Mouse (Mus musculus): ENCODE measurements at regions not wholly inside any gene's neighbourhood (a gene's known extent, or its start where the extent isn't known, plus 50 kb on each side); places are given as distances from the start of the nearest gene placed in this dataset.

- ATAC-seq: no peak
- Histone ChIP-seq H3K4me3 (ENCODE audit: low read length) (no peak overlapping the region), H3K9ac (ENCODE audit: low read depth, low read length) (no peak overlapping the region), H3K27ac (ENCODE audit: low read depth, low read length) (no peak overlapping the region), H3K4me2 (ENCODE audit: low read length) (no peak overlapping the region), H3K4me1 (ENCODE audit: control insufficient read depth, insufficient read depth, low read depth, low read length) (no peaks in the 10 kb centered on the region), H3K36me3 (ENCODE audit: control insufficient read depth, insufficient read depth, low read length) (no peaks in the 10 kb centered on the region), H3K9me3 (ENCODE audit: control insufficient read depth, low read length) (no peaks in the 10 kb centered on the region), H3K27me3 (replicated peaks; ENCODE audit: control insufficient read depth, insufficient read depth, low read length) (no peaks in the 10 kb centered on the region)
- WGBS: 78% methylated on average over 9 of the region's 9 CpGs
Measured at GRCm38 (mm10) chr14:98722481-98722880, 271.6 kb downstream of the Rpl36a-ps1 start.

- no peaks in the 10 kb centered on the region for H3K9me3 ChIP-seq (ENCODE audit: control insufficient read depth, low read length)
- H3K9ac ChIP-seq (ENCODE audit: low read depth, low read length): no peak overlapping the region
- no peak for ATAC-seq
- no peaks in the 10 kb centered on the region for H3K4me1 ChIP-seq (ENCODE audit: control insufficient read depth, insufficient read depth, low read depth, low read length)
- no peak overlapping the region for H3K4me3 ChIP-seq (ENCODE audit: low read length)
- no peak overlapping the region for H3K4me2 ChIP-seq (ENCODE audit: low read length)
- H3K36me3 ChIP-seq (ENCODE audit: control insufficient read depth, insufficient read depth, low read length): no peaks in the 10 kb centered on the region
- no peaks in the 10 kb centered on the region for H3K27me3 ChIP-seq (replicated peaks; ENCODE audit: control insufficient read depth, insufficient read depth, low read length)
- WGBS: 92% methylated on average over 2 of the region's 2 CpGs
- H3K27ac ChIP-seq (ENCODE audit: low read depth, low read length): no peak overlapping the region
Measured at GRCm38 (mm10) chr14:98721033-98721432, 273.1 kb downstream of the Rpl36a-ps1 start.

- 21% methylated on average over 2 of the region's 2 CpGs for WGBS
- Histone ChIP-seq H3K9me3 (ENCODE audit: control insufficient read depth, low read length) (no peaks in the 10 kb centered on the region), H3K36me3 (ENCODE audit: control insufficient read depth, insufficient read depth, low read length) (no peaks in the 10 kb centered on the region), H3K4me3 (ENCODE audit: low read length) (no peak overlapping the region), H3K9ac (ENCODE audit: low read depth, low read length) (no peak overlapping the region), H3K4me2 (ENCODE audit: low read length) (no peak overlapping the region), H3K27me3 (replicated peaks; ENCODE audit: control insufficient read depth, insufficient read depth, low read length) (no peaks in the 10 kb centered on the region), H3K27ac (ENCODE audit: low read depth, low read length) (no peak overlapping the region), H3K4me1 (ENCODE audit: control insufficient read depth, insufficient read depth, low read depth, low read length) (no peaks in the 10 kb centered on the region)
- ATAC-seq: no peak
Measured at GRCm38 (mm10) chr14:98708045-98708444, 286.1 kb downstream of the Rpl36a-ps1 start.

GRCm38 (mm10) chr14:98707574-98707973 is 286.5 kb downstream of the Rpl36a-ps1 start:
- no peaks in the 10 kb centered on the region for H3K36me3 ChIP-seq (ENCODE audit: control insufficient read depth, insufficient read depth, low read length)
- H3K27me3 ChIP-seq (replicated peaks; ENCODE audit: control insufficient read depth, insufficient read depth, low read length): no peaks in the 10 kb centered on the region
- no peak for ATAC-seq
- H3K9me3 ChIP-seq (ENCODE audit: control insufficient read depth, low read length): no peaks in the 10 kb centered on the region
- no peak overlapping the region for H3K9ac ChIP-seq (ENCODE audit: low read depth, low read length)
- no peak overlapping the region for H3K27ac ChIP-seq (ENCODE audit: low read depth, low read length)
- 62% methylated on average over 4 of the region's 4 CpGs for WGBS
- H3K4me1 ChIP-seq (ENCODE audit: control insufficient read depth, insufficient read depth, low read depth, low read length): no peaks in the 10 kb centered on the region
- no peak overlapping the region for H3K4me3 ChIP-seq (ENCODE audit: low read length)
- H3K4me2 ChIP-seq (ENCODE audit: low read length): no peak overlapping the region

- 84% methylated on average over 6 of the region's 6 CpGs for WGBS
- ATAC-seq: no peak
- H3K4me3 ChIP-seq (ENCODE audit: low read length): no peak overlapping the region
- no peak overlapping the region for H3K4me2 ChIP-seq (ENCODE audit: low read length)
- H3K4me1 ChIP-seq (ENCODE audit: control insufficient read depth, insufficient read depth, low read depth, low read length): no peaks in the 10 kb centered on the region
- no peak overlapping the region for H3K27ac ChIP-seq (ENCODE audit: low read depth, low read length)
- no peaks in the 10 kb centered on the region for H3K9me3 ChIP-seq (ENCODE audit: control insufficient read depth, low read length)
- no peaks in the 10 kb centered on the region for H3K27me3 ChIP-seq (replicated peaks; ENCODE audit: control insufficient read depth, insufficient read depth, low read length)
- no peaks in the 10 kb centered on the region for H3K36me3 ChIP-seq (ENCODE audit: control insufficient read depth, insufficient read depth, low read length)
- no peak overlapping the region for H3K9ac ChIP-seq (ENCODE audit: low read depth, low read length)
Measured at GRCm38 (mm10) chr14:98703289-98703688, 290.8 kb downstream of the Rpl36a-ps1 start.

GRCm38 (mm10) chr14:98656533-98656932 is 337.6 kb downstream of the Rpl36a-ps1 start:
- no peaks in the 10 kb centered on the region for H3K27me3 ChIP-seq (replicated peaks; ENCODE audit: control insufficient read depth, insufficient read depth, low read length)
- ATAC-seq: no peak
- H3K4me3 ChIP-seq (ENCODE audit: low read length): no peak overlapping the region
- H3K4me1 ChIP-seq (ENCODE audit: control insufficient read depth, insufficient read depth, low read depth, low read length): no peaks in the 10 kb centered on the region
- H3K9ac ChIP-seq (ENCODE audit: low read depth, low read length): no peak overlapping the region
- H3K4me2 ChIP-seq (ENCODE audit: low read length): no peak overlapping the region
- WGBS: 64% methylated on average over 4 of the region's 4 CpGs
- no peak overlapping the region for H3K27ac ChIP-seq (ENCODE audit: low read depth, low read length)
- H3K36me3 ChIP-seq (ENCODE audit: control insufficient read depth, insufficient read depth, low read length): no peaks in the 10 kb centered on the region
- H3K9me3 ChIP-seq (ENCODE audit: control insufficient read depth, low read length): peaks cover 3% of the 10 kb centered on the region; the same call in 1 of the 2 replicates

GRCm38 (mm10) chr14:98654191-98654809 is 339.8 kb downstream of the Rpl36a-ps1 start:
- H3K4me1 ChIP-seq (ENCODE audit: control insufficient read depth, insufficient read depth, low read depth, low read length): no peaks in the 10 kb centered on the region
- no peak overlapping the region for H3K9ac ChIP-seq (ENCODE audit: low read depth, low read length)
- H3K4me3 ChIP-seq (ENCODE audit: low read length): no peak overlapping the region
- no peaks in the 10 kb centered on the region for H3K27me3 ChIP-seq (replicated peaks; ENCODE audit: control insufficient read depth, insufficient read depth, low read length)
- no peaks in the 10 kb centered on the region for H3K36me3 ChIP-seq (ENCODE audit: control insufficient read depth, insufficient read depth, low read length)
- no peak overlapping the region for H3K27ac ChIP-seq (ENCODE audit: low read depth, low read length)
- ATAC-seq: no peak
- WGBS: 77% methylated on average over 6 of the region's 6 CpGs
- H3K4me2 ChIP-seq (ENCODE audit: low read length): no peak overlapping the region
- 0 out of 2 replicates have a peak, but pooled peaks cover 3% of the 10 kb centered on the region for H3K9me3 ChIP-seq (ENCODE audit: control insufficient read depth, low read length)

GRCm38 (mm10) chr14:98651221-98651620 is 342.9 kb downstream of the Rpl36a-ps1 start:
- no peak overlapping the region for H3K4me3 ChIP-seq (ENCODE audit: low read length)
- 0 out of 2 replicates have a peak, but pooled peaks have one; percentile 34 for ATAC-seq
- H3K36me3 ChIP-seq (ENCODE audit: control insufficient read depth, insufficient read depth, low read length): no peaks in the 10 kb centered on the region
- H3K27ac ChIP-seq (ENCODE audit: low read depth, low read length): no peak overlapping the region
- no peak overlapping the region for H3K4me2 ChIP-seq (ENCODE audit: low read length)
- 69% methylated on average over 6 of the region's 6 CpGs for WGBS
- H3K9me3 ChIP-seq (ENCODE audit: control insufficient read depth, low read length): no peaks in the 10 kb centered on the region
- H3K4me1 ChIP-seq (ENCODE audit: control insufficient read depth, insufficient read depth, low read depth, low read length): no peaks in the 10 kb centered on the region
- no peak overlapping the region for H3K9ac ChIP-seq (ENCODE audit: low read depth, low read length)
- H3K27me3 ChIP-seq (replicated peaks; ENCODE audit: control insufficient read depth, insufficient read depth, low read length): no peaks in the 10 kb centered on the region

- Histone ChIP-seq H3K9me3 (ENCODE audit: control insufficient read depth, low read length) (no peaks in the 10 kb centered on the region), H3K4me2 (ENCODE audit: low read length) (no peak overlapping the region), H3K4me1 (ENCODE audit: control insufficient read depth, insufficient read depth, low read depth, low read length) (no peaks in the 10 kb centered on the region), H3K27me3 (replicated peaks; ENCODE audit: control insufficient read depth, insufficient read depth, low read length) (no peaks in the 10 kb centered on the region), H3K4me3 (ENCODE audit: low read length) (no peak overlapping the region), H3K36me3 (ENCODE audit: control insufficient read depth, insufficient read depth, low read length) (no peaks in the 10 kb centered on the region), H3K9ac (ENCODE audit: low read depth, low read length) (no peak overlapping the region), H3K27ac (ENCODE audit: low read depth, low read length) (no peak overlapping the region)
- 48% methylated on average over 4 of the region's 4 CpGs for WGBS
- ATAC-seq: no peak
Measured at GRCm38 (mm10) chr14:98650520-98650919, 343.6 kb downstream of the Rpl36a-ps1 start.
